Mouse (Mus musculus) left cerebral cortex, postnatal 4 days (tissue): ENCODE measurements around the gene Cln6. TPM values are rescaled to one million over a fixed set of nuclear protein-coding genes. Genes with fewer than 3 reads are reported as not detected.
"Not testable (repeated sequence)": the region's sequence is repeated elsewhere in the genome, so short reads cannot be mapped to it uniquely, and the experiment has no call there.

ENCODE experiments used
- DNase-seq: peaks from one replicate; pipeline ENCODE4 v3.0.0-alpha.2; 2022
- intact Hi-C: fragments of 180-260 bp; cut with DNase I; formaldehyde crosslinking; loops from one replicate; pipeline ENCODE4 v1.15.1; 2025
- total RNA-seq, 2 experiments: library from RNA; stranded (reverse); gene quantifications; 2 replicates each; pipeline ENCODE4 v1.2.3; 2021

The Cln6 gene
- total RNA-seq = 1 to 10 TPM; 7.1 to 9.0 TPM

- intact Hi-C loops = no loop called here
- peak; percentile 71 for DNase-seq
These were observed at the start of gene Cln6 for GRCm38 (mm10) chr9:62838506-62839171. Cln6 (plus strand) TSS chr9:62838785.

GRCm38 (mm10) chr9:62789856-62790255, 48.7 kb upstream of the Cln6 start:
- DNase-seq = no peak
- intact Hi-C loops = no loop called here

DNA sequence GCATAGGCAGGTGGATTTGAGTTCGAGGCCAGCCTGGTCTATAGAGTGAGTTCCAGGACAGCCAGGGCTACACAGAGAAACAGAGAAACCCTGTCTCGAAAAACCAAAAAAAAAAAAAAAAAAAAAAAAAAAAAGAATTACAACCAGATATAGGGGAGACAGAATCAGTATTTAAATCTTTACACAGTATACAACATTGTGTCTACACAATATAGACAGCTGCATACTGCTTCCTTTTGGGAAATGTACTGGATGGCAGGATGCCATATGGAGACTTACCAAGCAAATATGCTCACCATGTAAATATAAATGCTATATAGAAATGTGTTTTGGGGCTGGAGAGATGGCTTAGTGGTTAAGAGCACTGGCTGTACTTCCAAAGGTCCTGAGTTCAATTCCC, 39.4 kb upstream of the Cln6 start:
- intact Hi-C loops, DNase-seq: not testable (repeated sequence)

- DNase-seq = no peak
- intact Hi-C loops = no loop called here
These were observed 28.5 kb upstream of the Cln6 start for GRCm38 (mm10) chr9:62810095-62810494.

- intact Hi-C loops = no loop called here
- peak; percentile 65 for DNase-seq
These were observed 27.8 kb upstream of the Cln6 start for GRCm38 (mm10) chr9:62810543-62811515.

DNA sequence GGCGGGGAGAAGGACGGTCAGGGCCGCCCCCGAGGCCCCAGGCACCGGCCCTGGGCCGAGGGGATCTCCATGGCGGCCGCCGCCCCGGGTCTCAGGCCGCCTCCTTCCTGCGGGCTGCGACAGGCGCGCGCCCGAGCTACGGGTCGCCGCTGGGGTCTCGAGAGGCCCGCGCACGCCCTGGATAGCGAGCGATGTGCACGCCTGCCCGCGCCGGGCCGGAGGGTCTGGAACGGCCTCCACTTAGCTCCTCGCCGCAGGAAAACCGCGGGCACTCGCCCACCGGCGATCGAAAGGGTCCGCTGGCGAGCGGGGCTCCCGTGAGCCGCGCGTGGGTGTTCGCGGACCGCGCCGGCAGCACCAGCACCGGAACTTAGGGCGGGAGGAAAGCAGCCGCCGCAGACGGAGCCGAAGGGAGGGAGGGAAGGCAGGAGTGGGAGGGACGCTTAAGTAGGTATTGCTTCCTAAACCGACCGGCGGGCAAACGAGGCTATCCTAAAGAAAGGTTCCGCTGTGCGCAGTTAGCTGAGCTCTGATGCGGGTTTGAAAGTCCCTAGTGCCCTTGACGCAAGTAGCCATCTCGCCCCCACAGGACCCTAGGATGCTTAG, 27.0 kb upstream of the Cln6 start, which contains the start of gene Fem1b:
Gene Fem1b, minus strand, starts transcription at position 419 of the 606 bp plus-strand sequence.
- intact Hi-C loops = no loop called here
- DNase-seq = peak; percentile 89

DNA sequence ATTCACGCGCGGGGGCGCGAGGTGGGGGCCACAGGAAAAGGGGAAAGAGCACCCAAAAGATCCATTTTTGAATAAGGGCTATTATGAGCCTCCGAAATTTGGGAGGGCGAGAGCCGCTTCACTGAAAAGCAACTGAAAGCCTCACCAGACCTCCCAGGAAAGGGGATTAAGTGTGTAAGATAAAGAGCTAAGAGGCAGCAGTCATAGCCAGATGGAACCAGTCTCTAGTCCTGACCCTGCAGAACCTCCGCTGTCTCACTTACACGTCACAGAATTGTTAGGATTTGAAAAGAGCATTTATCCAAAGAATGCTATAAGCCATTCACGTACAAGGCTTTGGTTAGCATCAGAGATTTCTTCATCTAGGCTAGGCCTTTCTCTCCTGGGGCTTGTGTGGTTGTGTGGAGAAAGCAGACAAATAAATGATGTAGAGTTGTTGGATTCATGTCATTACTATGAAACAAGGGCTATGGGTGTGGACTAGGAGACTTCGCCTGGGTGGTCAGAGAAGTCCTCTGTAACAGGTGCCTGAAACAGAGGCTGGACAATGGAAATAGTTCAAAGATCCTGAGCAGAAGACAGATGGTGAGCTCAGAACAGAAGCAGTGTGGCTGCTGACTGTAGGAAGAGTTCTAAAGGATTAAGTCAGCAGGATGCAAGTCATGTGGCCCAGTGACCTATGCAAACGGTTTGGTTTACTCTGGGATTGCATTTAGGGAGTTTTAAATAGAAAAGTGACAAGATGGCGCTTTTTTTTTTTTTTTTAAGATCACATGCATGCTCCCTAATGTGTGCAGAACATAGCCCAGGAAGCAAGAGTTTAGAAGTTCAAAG, 26.2 kb upstream of the Cln6 start:
- intact Hi-C loops = no loop called here
- no peak for DNase-seq

DNA sequence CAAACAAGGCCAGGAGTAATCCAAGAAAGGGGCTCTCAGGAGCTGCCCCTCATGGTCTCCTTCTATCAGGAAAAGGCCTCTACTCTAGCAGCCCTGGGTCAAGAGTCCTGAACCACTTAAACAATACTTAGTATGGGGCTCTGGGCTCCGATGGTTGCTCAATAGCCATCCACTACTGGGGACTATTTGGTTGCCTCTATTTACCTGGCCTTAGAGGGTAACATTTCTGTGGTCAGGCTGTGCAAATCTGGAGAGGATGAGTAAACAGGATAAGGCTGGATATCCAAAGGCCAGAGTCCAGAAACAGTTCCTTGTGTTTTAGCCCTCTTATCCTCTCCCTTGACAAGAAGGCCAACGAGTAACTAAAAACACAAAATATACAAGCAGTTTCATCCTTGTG, 23.8 kb upstream of the Cln6 start:
- intact Hi-C loops = no loop called here
- no peak for DNase-seq

DNA sequence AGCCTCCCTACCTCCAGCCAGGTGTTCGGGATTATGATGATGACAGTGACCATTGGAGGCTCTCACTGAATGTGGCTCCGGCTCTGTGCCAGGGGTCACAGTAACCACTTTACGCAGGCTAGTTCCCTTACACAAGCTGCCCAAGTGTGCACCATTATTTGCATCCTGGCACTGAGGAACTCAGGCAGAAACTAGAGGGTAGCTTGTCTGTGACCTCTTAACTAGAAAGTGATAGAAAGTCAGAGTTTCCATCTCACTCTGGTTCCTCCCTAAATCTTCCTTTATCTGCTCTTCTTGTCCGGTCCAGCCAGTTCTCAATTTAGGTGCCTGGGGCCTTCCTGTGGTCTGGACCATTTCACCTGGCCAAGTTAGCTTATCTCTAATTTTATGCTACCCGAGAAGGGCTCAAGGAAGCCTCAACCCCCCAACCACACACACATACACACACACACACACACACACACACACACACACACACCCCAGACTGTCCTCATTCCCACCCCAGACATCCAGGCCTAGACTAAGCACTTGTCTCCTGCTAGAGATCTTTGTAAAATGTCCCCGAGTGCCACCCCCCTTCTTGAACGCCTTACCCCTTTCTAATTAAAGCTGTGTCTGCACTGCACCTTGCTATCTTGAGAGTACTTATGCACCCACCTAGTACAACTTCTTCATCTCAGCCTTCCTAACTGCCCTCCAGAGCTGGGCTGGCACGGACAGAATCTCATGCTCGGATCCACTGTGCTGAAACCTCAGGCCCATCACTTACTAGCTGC, 22.1 kb upstream of the Cln6 start:
- DNase-seq = no peak
- intact Hi-C loops = no loop called here

DNA sequence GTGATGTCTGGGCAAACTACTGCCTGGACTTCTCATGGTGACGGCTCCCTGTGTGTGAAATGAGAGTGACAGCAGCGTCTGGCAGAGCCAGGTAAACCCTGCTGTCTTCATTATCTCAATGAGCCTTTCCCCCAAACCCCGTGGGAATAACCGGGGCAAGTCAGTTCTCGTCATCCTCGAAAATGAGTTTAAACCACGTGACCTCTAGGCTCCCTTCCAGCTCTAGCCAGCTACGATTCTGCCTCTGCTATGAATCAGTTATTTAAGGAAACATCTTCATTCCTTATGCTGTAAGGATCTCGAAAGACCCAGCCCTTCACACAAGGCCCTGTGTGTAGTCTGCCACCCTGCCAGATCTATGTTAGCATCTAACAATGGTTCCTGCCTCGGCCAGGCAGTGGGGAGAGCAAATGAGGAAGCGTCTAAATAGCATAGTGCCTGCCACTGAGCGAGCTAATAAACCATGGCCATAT, 21.4 kb upstream of the Cln6 start:
- intact Hi-C loops = no loop called here
- DNase-seq = peak; percentile 59

GRCm38 (mm10) chr9:62817828-62818614, 20.6 kb upstream of the Cln6 start:
- intact Hi-C loops = no loop called here
- no peak for DNase-seq

DNA sequence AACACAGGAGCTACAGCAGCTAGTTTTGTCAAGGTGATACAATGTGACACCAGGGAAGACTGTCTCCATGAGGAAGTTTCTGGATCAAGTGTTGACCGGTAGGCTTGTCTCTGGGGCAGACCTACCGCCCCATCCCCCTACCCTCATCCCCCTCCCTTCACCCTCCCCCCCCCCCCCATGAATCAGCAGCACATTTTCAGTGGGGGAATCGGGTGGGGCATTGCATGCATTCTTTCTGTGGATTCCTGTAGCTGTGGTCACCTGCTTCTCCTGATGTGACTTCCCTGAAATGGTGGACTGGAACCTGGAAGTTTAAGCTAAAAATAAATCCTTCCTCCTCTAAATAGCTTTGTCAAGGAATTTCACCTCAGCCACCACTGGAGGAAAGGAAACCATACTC, 19.1 kb upstream of the Cln6 start:
- intact Hi-C loops = no loop called here
- no peak for DNase-seq

DNA sequence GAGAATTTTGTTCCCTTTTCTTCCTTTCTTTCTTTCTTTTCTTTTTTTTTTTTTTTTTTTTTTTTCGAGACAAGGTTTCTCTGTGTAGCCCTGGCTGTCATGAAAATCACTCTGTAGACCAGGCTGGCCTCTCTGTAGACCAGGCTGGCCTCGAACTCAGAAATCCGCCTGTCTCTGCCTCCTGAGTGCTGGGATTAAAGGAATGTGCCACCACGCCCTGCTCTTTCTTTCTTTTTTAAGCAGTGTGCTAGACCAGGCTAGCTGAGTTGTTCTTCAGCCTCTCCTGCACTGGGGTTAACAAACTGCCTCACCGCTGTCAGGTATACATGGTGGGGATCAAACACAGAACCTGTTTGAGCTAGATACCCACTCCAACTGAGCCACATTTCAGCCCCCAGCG, 18.7 kb upstream of the Cln6 start:
- intact Hi-C loops = not testable (repeated sequence)

DNA sequence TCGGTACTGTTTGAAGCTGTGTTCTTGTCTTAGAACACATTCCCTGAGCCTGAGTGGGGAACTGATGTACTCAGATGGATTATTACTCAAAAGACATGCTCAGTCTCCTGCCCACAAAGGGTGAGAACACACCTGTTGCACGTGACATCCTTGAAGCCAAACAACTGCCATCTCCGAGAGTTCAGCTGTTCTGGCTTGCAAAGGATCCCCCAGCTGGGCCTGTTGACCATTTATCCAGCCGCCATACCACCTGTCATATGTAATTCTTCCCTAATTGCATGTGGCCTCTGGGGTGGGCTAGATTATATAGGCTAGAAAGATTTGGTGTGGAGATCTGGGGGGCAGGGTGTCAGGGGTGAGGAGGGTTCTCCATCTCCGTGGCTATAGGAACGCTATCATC, 17.8 kb upstream of the Cln6 start:
- DNase-seq = no peak
- intact Hi-C loops = no loop called here

More for the DNA sequence above, 18.7 kb upstream of the Cln6 start:
- DNase-seq = not testable (repeated sequence)

GRCm38 (mm10) chr9:62821811-62822210, 16.8 kb upstream of the Cln6 start:
- intact Hi-C loops = no loop called here

GRCm38 (mm10) chr9:62825791-62826393, 12.7 kb upstream of the Cln6 start:
- intact Hi-C loops = no loop called here
- no peak for DNase-seq

More at GRCm38 (mm10) chr9:62821811-62822210, 16.8 kb upstream of the Cln6 start:
- DNase-seq = no peak

DNA sequence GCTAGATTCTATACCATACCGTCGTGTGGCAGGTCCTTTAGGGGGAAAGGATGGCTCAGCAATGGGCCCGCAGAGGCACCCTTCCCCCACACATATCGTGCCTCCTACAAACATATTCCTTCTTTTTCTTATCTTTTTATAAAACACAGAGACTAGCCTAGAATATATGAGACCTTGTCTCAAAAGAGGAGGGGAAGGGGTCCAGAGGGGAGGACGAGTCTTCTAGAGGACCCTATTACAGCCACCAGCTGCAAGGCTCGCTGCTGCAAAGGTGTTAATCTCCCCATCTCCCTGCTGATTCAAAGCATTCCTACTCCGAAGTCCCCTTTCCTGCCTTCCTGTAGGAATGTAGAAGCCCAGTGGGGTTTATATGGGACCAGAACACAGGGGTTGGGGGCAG, 12.1 kb upstream of the Cln6 start:
- no peak for DNase-seq
- intact Hi-C loops = no loop called here

DNA sequence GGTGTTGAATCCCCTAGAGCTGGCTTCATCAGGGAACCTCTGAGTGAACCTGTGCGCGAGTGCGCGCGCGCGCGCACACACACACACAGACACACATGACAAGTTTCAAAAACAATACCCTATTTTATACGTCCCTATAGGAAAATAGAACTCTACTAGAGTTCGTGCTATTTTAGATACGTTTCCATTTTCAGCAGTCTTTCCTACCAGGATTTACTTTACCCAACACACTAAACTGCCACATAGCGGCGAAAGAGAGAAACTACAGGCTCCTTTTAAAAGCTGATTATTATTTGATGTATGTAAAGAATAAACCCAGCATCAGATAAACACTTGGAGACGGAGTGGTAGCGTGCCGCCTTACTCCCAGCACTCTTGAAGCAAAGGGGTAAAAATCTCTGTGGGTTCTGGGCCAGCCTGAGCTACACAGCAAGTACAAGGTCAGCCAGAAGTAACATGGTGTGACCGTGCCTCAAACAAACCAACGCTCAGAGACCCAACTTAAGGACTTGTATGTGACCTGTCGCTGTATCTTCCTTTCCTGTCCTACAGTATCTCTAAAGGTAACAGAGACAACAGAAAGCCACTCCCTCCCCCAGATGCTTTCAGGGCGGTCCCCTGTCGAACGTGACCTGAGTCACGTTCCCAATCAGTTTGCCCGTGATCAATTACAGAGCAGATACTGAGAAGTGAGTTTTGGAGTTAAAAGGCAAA, 10.5 kb upstream of the Cln6 start:
- intact Hi-C loops = no loop called here
- DNase-seq = no peak
